Mouse (Mus musculus): ENCODE data around the gene Dpm1. TPM values are rescaled to one million over a fixed set of nuclear protein-coding genes. Genes with fewer than 3 reads are reported as not detected.

Dpm1 gene
- total and polyA plus RNA-seq, 2 experiments from 2014 or later: 108 to 141 TPM

- Histone ChIP-seq H3K4me2 (ENCODE audit: low read depth, low read length) (no peak overlapping the region), H3K4me3 (ENCODE audit: low read depth, low read length) (no peak overlapping the region), H3K4me1 (ENCODE audit: control insufficient read depth, insufficient read depth) (no peaks in the 10 kb centered on the region), H3K36me3 (replicated peaks; ENCODE audit: control insufficient read depth, insufficient read depth, low read length) (no peaks in the 10 kb centered on the region), H3K27me3 (ENCODE audit: control insufficient read depth, insufficient read depth, low read length) (peaks cover 36% of the 10 kb centered on the region), H3K9ac (replicated peaks; ENCODE audit: low read depth, low read length) (no peak overlapping the region), H3K9me3 (replicated peaks; ENCODE audit: control insufficient read depth, low read length) (no peaks in the 10 kb centered on the region), H3K27ac (ENCODE audit: low read depth) (no peak overlapping the region)
- 17% methylated on average over 8 of the region's 8 CpGs for WGBS
- ATAC-seq (ENCODE audit: insufficient read depth, low read depth) (peak; percentile 34; the same call in 1 of the 2 replicates), DNase-seq (ENCODE audit: low spot score) (peak; percentile 45)
- peak; percentile 87 for TF ChIP-seq CTCF (IDR thresholded peaks at IDR 0.05; ENCODE audit: low read depth)
- no peak for TF ChIP-seq EP300 (IDR thresholded peaks at IDR 0.05; ENCODE audit: low read depth)
These were observed 19.9 kb upstream of the Dpm1 start for GRCm38 (mm10) chr2:168250270-168250669.

DNA sequence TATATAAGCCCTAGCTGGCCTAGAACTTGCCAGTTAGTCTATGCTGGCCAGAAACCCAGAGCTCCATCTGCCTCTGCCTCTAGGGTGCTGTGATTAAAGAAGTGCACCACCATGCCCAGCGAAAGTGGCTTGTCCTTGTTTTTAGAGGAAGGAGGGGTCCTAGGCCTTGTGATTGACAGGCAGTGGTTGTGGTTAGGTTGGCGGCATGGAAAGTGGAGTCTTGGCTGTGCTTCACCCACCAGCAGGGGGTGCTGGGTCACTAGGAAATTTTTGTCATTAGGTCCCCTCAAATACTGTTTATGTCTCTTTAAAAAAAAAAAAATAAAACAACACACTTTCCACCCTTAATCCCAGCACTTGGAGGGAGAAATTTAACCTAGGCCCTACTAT lies 18.5 kb upstream of the Dpm1 start:
- 27% methylated on average over 2 of the region's 2 CpGs for WGBS
- Histone ChIP-seq H3K9me3 (replicated peaks; ENCODE audit: control insufficient read depth, low read length) (no peaks in the 10 kb centered on the region), H3K27ac (ENCODE audit: low read depth) (no peak overlapping the region), H3K4me2 (ENCODE audit: low read depth, low read length) (no peak overlapping the region), H3K27me3 (ENCODE audit: control insufficient read depth, insufficient read depth, low read length) (peaks cover 32% of the 10 kb centered on the region), H3K36me3 (replicated peaks; ENCODE audit: control insufficient read depth, insufficient read depth, low read length) (no peaks in the 10 kb centered on the region), H3K9ac (replicated peaks; ENCODE audit: low read depth, low read length) (no peak overlapping the region), H3K4me3 (ENCODE audit: low read depth, low read length) (no peak overlapping the region), H3K4me1 (ENCODE audit: control insufficient read depth, insufficient read depth) (no peaks in the 10 kb centered on the region)
- TF ChIP-seq EP300 (IDR thresholded peaks at IDR 0.05; ENCODE audit: low read depth) (no peak), CTCF (IDR thresholded peaks at IDR 0.05; ENCODE audit: low read depth) (peak; percentile 23; the same call in 1 of the 2 replicates)
- no peak for ATAC-seq (ENCODE audit: insufficient read depth, low read depth)
- no peak for DNase-seq (ENCODE audit: low spot score)

DNA sequence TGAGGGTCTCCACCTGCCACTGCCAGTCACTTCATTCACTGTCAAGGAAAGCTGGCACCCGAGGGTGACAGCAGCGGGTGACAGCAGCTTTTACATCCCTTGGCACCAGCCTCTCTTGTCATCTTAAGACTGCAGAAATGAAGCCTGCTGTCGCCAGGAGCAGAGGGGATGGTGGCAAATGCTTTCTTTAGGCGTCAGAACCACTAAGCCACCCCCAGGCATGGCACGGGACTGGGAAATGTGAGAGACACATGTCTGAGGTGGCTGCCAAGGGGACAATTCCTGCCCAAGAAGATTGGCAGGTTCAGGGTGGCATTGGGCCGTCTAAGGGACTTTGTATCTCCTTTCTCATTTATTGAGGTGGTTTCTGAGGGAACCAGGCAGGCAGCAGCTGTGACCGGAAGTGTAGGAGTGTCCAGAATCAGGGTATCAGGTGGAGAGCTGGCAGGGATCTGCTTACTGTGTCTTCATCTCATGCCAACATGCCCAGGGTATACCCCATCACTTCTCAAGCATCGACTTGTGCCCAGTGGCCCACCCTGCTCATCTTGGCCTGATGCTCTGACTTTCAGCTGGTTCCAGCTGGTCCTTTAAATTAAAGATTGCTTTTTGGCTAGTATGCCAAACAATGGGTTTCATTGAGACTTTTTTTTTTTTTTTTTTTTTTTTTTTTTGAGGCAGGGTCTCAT lies 17.9 kb upstream of the Dpm1 start:
- no peak overlapping the region for H3K27ac ChIP-seq (ENCODE audit: low read depth)
- no peak for TF ChIP-seq EP300 (IDR thresholded peaks at IDR 0.05; ENCODE audit: low read depth)
- no peak for DNase-seq (ENCODE audit: low spot score)
- H3K4me3 ChIP-seq (ENCODE audit: low read depth, low read length): no peak overlapping the region
- peaks cover 27% of the 10 kb centered on the region for H3K27me3 ChIP-seq (ENCODE audit: control insufficient read depth, insufficient read depth, low read length)
- no peaks in the 10 kb centered on the region for H3K4me1 ChIP-seq (ENCODE audit: control insufficient read depth, insufficient read depth)
- H3K9me3 ChIP-seq (replicated peaks; ENCODE audit: control insufficient read depth, low read length): no peaks in the 10 kb centered on the region
- H3K9ac ChIP-seq (replicated peaks; ENCODE audit: low read depth, low read length): no peak overlapping the region
- no peak overlapping the region for H3K4me2 ChIP-seq (ENCODE audit: low read depth, low read length)
- no peaks in the 10 kb centered on the region for H3K36me3 ChIP-seq (replicated peaks; ENCODE audit: control insufficient read depth, insufficient read depth, low read length)
- no peak for ATAC-seq (ENCODE audit: insufficient read depth, low read depth)
- 64% methylated on average over 8 of the region's 8 CpGs for WGBS

DNA sequence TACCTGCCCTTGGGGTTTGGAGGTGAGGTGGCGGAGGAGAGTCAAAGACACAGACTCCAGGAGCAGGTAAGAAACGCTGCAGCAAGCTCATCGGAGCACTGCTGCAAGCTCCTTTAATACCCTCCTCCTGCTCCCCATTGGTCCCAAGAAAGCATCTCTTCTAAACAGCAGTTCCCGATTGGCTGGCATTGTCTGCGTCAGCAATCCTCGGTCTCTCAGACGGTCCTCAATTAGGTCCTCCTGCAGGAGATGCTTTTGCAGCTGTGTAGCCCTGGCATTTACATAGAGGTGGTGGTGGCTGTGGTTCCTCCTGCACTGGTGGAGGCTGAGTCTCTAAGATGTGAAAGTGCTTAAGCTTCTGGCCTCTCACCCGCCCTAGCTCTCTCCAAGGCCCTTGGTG lies 15.2 kb upstream of the Dpm1 start:
- H3K4me2 ChIP-seq (ENCODE audit: low read depth, low read length): no peak overlapping the region
- no peak for ATAC-seq (ENCODE audit: insufficient read depth, low read depth)
- H3K36me3 ChIP-seq (replicated peaks; ENCODE audit: control insufficient read depth, insufficient read depth, low read length): no peaks in the 10 kb centered on the region
- no peak for DNase-seq (ENCODE audit: low spot score)
- no peak overlapping the region for H3K27ac ChIP-seq (ENCODE audit: low read depth)
- 0 out of 2 replicates have a peak, but pooled peaks cover 6% of the 10 kb centered on the region for H3K27me3 ChIP-seq (ENCODE audit: control insufficient read depth, insufficient read depth, low read length)
- H3K4me3 ChIP-seq (ENCODE audit: low read depth, low read length): no peak overlapping the region
- 27% methylated on average over 8 of the region's 8 CpGs for WGBS
- H3K9ac ChIP-seq (replicated peaks; ENCODE audit: low read depth, low read length): no peak overlapping the region
- H3K9me3 ChIP-seq (replicated peaks; ENCODE audit: control insufficient read depth, low read length): no peaks in the 10 kb centered on the region
- TF ChIP-seq EP300 (IDR thresholded peaks at IDR 0.05; ENCODE audit: low read depth) (no peak), CTCF (IDR thresholded peaks at IDR 0.05; ENCODE audit: low read depth) (no peak)
- H3K4me1 ChIP-seq (ENCODE audit: control insufficient read depth, insufficient read depth): no peaks in the 10 kb centered on the region

GRCm38 (mm10) chr2:168243278-168243677 lies 12.9 kb upstream of the Dpm1 start:
- 0 out of 2 replicates have a peak, but pooled peaks cover 5% of the 10 kb centered on the region for H3K27me3 ChIP-seq (ENCODE audit: control insufficient read depth, insufficient read depth, low read length)
- TF ChIP-seq EP300 (IDR thresholded peaks at IDR 0.05; ENCODE audit: low read depth) (no peak), CTCF (IDR thresholded peaks at IDR 0.05; ENCODE audit: low read depth) (no peak)
- no peak for ATAC-seq (ENCODE audit: insufficient read depth, low read depth)
- no peak overlapping the region for H3K9ac ChIP-seq (replicated peaks; ENCODE audit: low read depth, low read length)
- H3K4me3 ChIP-seq (ENCODE audit: low read depth, low read length): no peak overlapping the region
- H3K36me3 ChIP-seq (replicated peaks; ENCODE audit: control insufficient read depth, insufficient read depth, low read length): no peaks in the 10 kb centered on the region
- H3K9me3 ChIP-seq (replicated peaks; ENCODE audit: control insufficient read depth, low read length): 0 out of 2 replicates have a peak, but pooled peaks cover 7% of the 10 kb centered on the region
- no peaks in the 10 kb centered on the region for H3K4me1 ChIP-seq (ENCODE audit: control insufficient read depth, insufficient read depth)
- 70% methylated on average over 4 of the region's 4 CpGs for whole genome bisulfite sequencing
- DNase-seq (ENCODE audit: low spot score): no peak
- H3K27ac ChIP-seq (ENCODE audit: low read depth): no peak overlapping the region
- H3K4me2 ChIP-seq (ENCODE audit: low read depth, low read length): no peak overlapping the region

- 0 out of 2 replicates have a peak, but pooled peaks cover 9% of the 10 kb centered on the region for H3K9me3 ChIP-seq (replicated peaks; ENCODE audit: control insufficient read depth, low read length)
- no peak overlapping the region for H3K4me3 ChIP-seq (ENCODE audit: low read depth, low read length)
- no peaks in the 10 kb centered on the region for H3K4me1 ChIP-seq (ENCODE audit: control insufficient read depth, insufficient read depth)
- H3K27ac ChIP-seq (ENCODE audit: low read depth): no peak overlapping the region
- ATAC-seq (ENCODE audit: insufficient read depth, low read depth) (no peak), DNase-seq (ENCODE audit: low spot score) (peak; percentile 21)
- no peak for TF ChIP-seq CTCF (IDR thresholded peaks at IDR 0.05; ENCODE audit: low read depth)
- no peak for TF ChIP-seq EP300 (IDR thresholded peaks at IDR 0.05; ENCODE audit: low read depth)
- 0 out of 2 replicates have a peak, but pooled peaks cover 5% of the 10 kb centered on the region for H3K27me3 ChIP-seq (ENCODE audit: control insufficient read depth, insufficient read depth, low read length)
- H3K9ac ChIP-seq (replicated peaks; ENCODE audit: low read depth, low read length): no peak overlapping the region
- no peak overlapping the region for H3K4me2 ChIP-seq (ENCODE audit: low read depth, low read length)
- no peaks in the 10 kb centered on the region for H3K36me3 ChIP-seq (replicated peaks; ENCODE audit: control insufficient read depth, insufficient read depth, low read length)
These were observed 12.4 kb upstream of the Dpm1 start for GRCm38 (mm10) chr2:168242841-168243240.

Data from heart, postnatal 0 days (tissue).